18 mouse cellular contexts compared by ENCODE assay signal in genomic region chr4:136091346-136091745, GRCm38 (mm10). TPM values are rescaled to one million over a fixed set of nuclear protein-coding genes. Genes with fewer than 3 reads are reported as not detected.
A peak's percentile ranks its signal among the peaks of the same experiment; 100 is the strongest.
DNase-seq lines count a peak whose midpoint lies in the region; ATAC-seq and TF ChIP-seq lines count a peak whose summit lies in the region.
"Had no signal": no experiment of that assay in that cellular context is flagged by ENCODE, and none has a peak within 500 bp of the region (broad histone marks: within the 10 kb centered on the region; RNA-seq: fewer than 3 reads in every experiment).

No protein-coding gene starts in this region.

- TF ChIP-seq EP300 in liver, postnatal 0 days (IDR thresholded peaks at IDR 0.05; ENCODE audit: low read depth) = no peak

- WGBS in liver, adult 2 months = 44% methylated on average over 4 of the region's 4 CpGs
- WGBS in liver, postnatal 0 days (ENCODE audit: insufficient replicate concordance) = 83% methylated on average over 4 of the region's 4 CpGs
- WGBS in intestine, embryonic 15.5 days = 93% methylated on average over 4 of the region's 4 CpGs

- H3K27ac ChIP-seq in liver, adult 2 months (replicated peaks; ENCODE audit: insufficient read depth, low read depth, low read length) = no peak overlapping the region
- no peak overlapping the region for H3K27ac ChIP-seq in liver, postnatal 0 days (ENCODE audit: low read depth)
- H3K27ac ChIP-seq in intestine, embryonic 15.5 days = no peak overlapping the region
- H3K27ac ChIP-seq: embryonic facial prominence, embryonic 10.5 days; embryonic facial prominence, embryonic 12.5 days; forebrain, embryonic 13.5 days; forebrain, embryonic 15.5 days had no signal

- no peak overlapping the region for H3K4me3 ChIP-seq in liver, adult 2 months (ENCODE audit: insufficient read depth, low read depth, low read length)
- no peak overlapping the region for H3K4me3 ChIP-seq in liver, postnatal 0 days (ENCODE audit: low read depth, low read length)
- no peak overlapping the region for H3K4me3 ChIP-seq in intestine, embryonic 15.5 days (replicated peaks)
- H3K4me3 ChIP-seq: embryonic facial prominence, embryonic 10.5 days; embryonic facial prominence, embryonic 12.5 days; forebrain, embryonic 13.5 days; forebrain, embryonic 15.5 days had no signal

- H3K36me3 ChIP-seq in liver, adult 2 months (ENCODE audit: control insufficient read depth, insufficient read depth, low read length) = no peaks in the 10 kb centered on the region
- H3K36me3 ChIP-seq in liver, postnatal 0 days (replicated peaks; ENCODE audit: insufficient read depth, low read length) = no peaks in the 10 kb centered on the region
- H3K36me3 ChIP-seq in intestine, embryonic 15.5 days = no peaks in the 10 kb centered on the region
- H3K36me3 ChIP-seq: embryonic facial prominence, embryonic 10.5 days; embryonic facial prominence, embryonic 12.5 days; forebrain, embryonic 15.5 days had no signal

- no peak for TF ChIP-seq POLR2A in liver, adult 2 months (IDR thresholded peaks at IDR 0.05; ENCODE audit: extremely low read depth, insufficient read depth, low read length)

- H3K4me2 ChIP-seq in liver, postnatal 0 days (ENCODE audit: low read depth, low read length) = no peak overlapping the region
- no peak overlapping the region for H3K4me2 ChIP-seq in intestine, embryonic 15.5 days (replicated peaks)
- H3K4me2 ChIP-seq: embryonic facial prominence, embryonic 12.5 days; forebrain, embryonic 13.5 days; forebrain, embryonic 15.5 days had no signal

- no peak for ATAC-seq in liver, postnatal 0 days
- no peak for ATAC-seq in intestine, embryonic 15.5 days
- ATAC-seq: forebrain, embryonic 13.5 days; forebrain, embryonic 15.5 days; forebrain, postnatal 0 days had no signal

- DNase-seq in adrenal gland, postnatal 10 days = peak; percentile 51
- DNase-seq in adrenal gland, postnatal 25 days = no peak
- peak; percentile 84 for DNase-seq in liver, adult 2 months (ENCODE audit: extremely low read depth, low read depth, low spot score)
- no peak for DNase-seq in liver, postnatal 0 days
- DNase-seq in thymus, postnatal 4 days = peak; percentile 51
- no peak for DNase-seq in thymus, postnatal 14 days
- peak; percentile 55 for DNase-seq in adipocyte (ENCODE audit: low spot score)
- DNase-seq: adrenal gland, adult 8-10 months; cerebellum, adult 11-12 months; cerebellum, adult 2 months; cerebellum, adult 9-10 months; cerebellum, postnatal 25 days; forebrain, postnatal 0 days had no signal

- no peaks in the 10 kb centered on the region for H3K27me3 ChIP-seq in liver, adult 2 months (ENCODE audit: control insufficient read depth, insufficient read depth, low read length)
- H3K27me3 ChIP-seq in liver, postnatal 0 days (ENCODE audit: insufficient read depth, low read length) = no peaks in the 10 kb centered on the region
- no peaks in the 10 kb centered on the region for H3K27me3 ChIP-seq in intestine, embryonic 15.5 days (replicated peaks)
- H3K27me3 ChIP-seq: embryonic facial prominence, embryonic 12.5 days; forebrain, embryonic 13.5 days; forebrain, embryonic 15.5 days had no signal

- no peaks in the 10 kb centered on the region for H3K9me3 ChIP-seq in liver, postnatal 0 days (ENCODE audit: low read length)
- H3K9me3 ChIP-seq in intestine, embryonic 15.5 days = no peaks in the 10 kb centered on the region
- H3K9me3 ChIP-seq: embryonic facial prominence, embryonic 10.5 days; forebrain, embryonic 15.5 days had no signal

- H3K4me1 ChIP-seq in liver, adult 2 months (ENCODE audit: control insufficient read depth, insufficient read depth, low read length) = peaks cover 17% of the 10 kb centered on the region
- peaks cover 8% of the 10 kb centered on the region; the same call in 1 of the 2 replicates for H3K4me1 ChIP-seq in liver, postnatal 0 days (ENCODE audit: insufficient read depth)
- H3K4me1 ChIP-seq in intestine, embryonic 15.5 days (replicated peaks) = peaks cover 6% of the 10 kb centered on the region; the same call in 1 of the 2 replicates
- H3K4me1 ChIP-seq: forebrain, embryonic 15.5 days had no signal

- TF ChIP-seq CTCF in liver, adult 2 months (IDR thresholded peaks at IDR 0.05; ENCODE audit: low read depth, low read length) = no peak
- no peak for TF ChIP-seq CTCF in liver, postnatal 0 days (IDR thresholded peaks at IDR 0.05; ENCODE audit: low read depth)

- no peak overlapping the region for H3K9ac ChIP-seq in liver, adult 2 months (ENCODE audit: low read depth, low read length)
- no peak overlapping the region for H3K9ac ChIP-seq in liver, postnatal 0 days (replicated peaks)
- no peak overlapping the region for H3K9ac ChIP-seq in intestine, embryonic 15.5 days
- H3K9ac ChIP-seq: embryonic facial prominence, embryonic 12.5 days; forebrain, embryonic 13.5 days; forebrain, embryonic 15.5 days; forebrain, postnatal 0 days had no signal

- H3K79me2 ChIP-seq in liver, adult 2 months (ENCODE audit: control insufficient read depth, insufficient read depth, low read length) = no peaks in the 10 kb centered on the region

RNA-seq across cellular contexts. Expression of gene Rpl11, which starts 38.1 kb away (rescaled TPM):
- total RNA-seq in adrenal gland, postnatal 10 days (2021) = 100 to 1,000 TPM; 633 to 663 TPM
- total RNA-seq in adrenal gland, postnatal 25 days (2021) = 605 and 780 TPM in 2 replicates
- 474 and 504 TPM in 2 replicates for total RNA-seq in liver, adult 2 months (2014; rRNA removed)
- polyA plus RNA-seq in liver, adult 2 months (2012; rRNA removed) = 162 and 170 TPM in 2 replicates
- 251 and 260 TPM in 2 replicates for polyA plus RNA-seq in liver, postnatal 0 days (2015; fragmentation: Nextera tagmentation; extraction: Ambion mirVana)
- 464 and 472 TPM in 2 replicates for polyA plus RNA-seq in intestine, embryonic 15.5 days (2015; fragmentation: Nextera tagmentation; extraction: Ambion mirVana)

RNA-seq across cellular contexts. Expression of gene Id3, which starts 52.0 kb away (rescaled TPM):
- 100 to 1,000 TPM in 1 of 2 experiments, 10 to 100 TPM in 1; 97.2 to 110 TPM for total RNA-seq in adrenal gland, postnatal 10 days (2021)
- 59.6 and 78.0 TPM in 2 replicates for total RNA-seq in adrenal gland, postnatal 25 days (2021)
- total RNA-seq in liver, adult 2 months (2014; rRNA removed) = 33.2 and 47.4 TPM in 2 replicates
- 181 and 274 TPM in 2 replicates for polyA plus RNA-seq in liver, adult 2 months (2012; rRNA removed)
- 77.3 and 79.1 TPM in 2 replicates for polyA plus RNA-seq in liver, postnatal 0 days (2015; fragmentation: Nextera tagmentation; extraction: Ambion mirVana)
- 269 and 285 TPM in 2 replicates for polyA plus RNA-seq in intestine, embryonic 15.5 days (2015; fragmentation: Nextera tagmentation; extraction: Ambion mirVana)

Comparison
In these comparisons a context has a peak if more than half of its experiments do, and no peak if none do; other contexts are left out.
1. DNase-seq: peak in adrenal gland, postnatal 10 days (single experiment), liver, adult 2 months (single experiment), thymus, postnatal 4 days (single experiment) and adipocyte (single experiment); none in adrenal gland, postnatal 25 days (single experiment), liver, postnatal 0 days (single experiment) and thymus, postnatal 14 days (single experiment).